22 mouse cellular contexts compared by ENCODE assay signal in genomic region chr9:103239471-103239870, GRCm38 (mm10). TPM values are rescaled to one million over a fixed set of nuclear protein-coding genes. Genes with fewer than 3 reads are reported as not detected.
DNase-seq lines count a peak whose midpoint lies in the region; ATAC-seq and TF ChIP-seq lines count a peak whose summit lies in the region.
"Had no signal": no experiment of that assay in that cellular context is flagged by ENCODE, and none has a peak within 500 bp of the region (broad histone marks: within the 10 kb centered on the region; RNA-seq: fewer than 3 reads in every experiment).

No protein-coding gene starts in this region.

- TF ChIP-seq POLR2A in liver, adult 2 months (IDR thresholded peaks at IDR 0.05; ENCODE audit: extremely low read depth, insufficient read depth, low read length), result no peak

- no peak overlapping the region for H3K4me2 ChIP-seq in liver, embryonic 11.5 days
- no peak overlapping the region for H3K4me2 ChIP-seq in liver, postnatal 0 days (ENCODE audit: low read depth, low read length)

- no peaks in the 10 kb centered on the region for H3K9me3 ChIP-seq in liver, embryonic 11.5 days (ENCODE audit: control insufficient read depth, low read length)
- H3K9me3 ChIP-seq in liver, postnatal 0 days (ENCODE audit: low read length), result no peaks in the 10 kb centered on the region
- H3K9me3 ChIP-seq: G1E had no signal

- H3K9ac ChIP-seq in liver, adult 2 months (ENCODE audit: low read depth, low read length), result no peak overlapping the region
- H3K9ac ChIP-seq in liver, embryonic 11.5 days (ENCODE audit: low read depth, low read length), result no peak overlapping the region
- H3K9ac ChIP-seq in liver, postnatal 0 days (replicated peaks), result no peak overlapping the region

- WGBS in liver, adult 2 months, result 33% methylated on average over 6 of the region's 6 CpGs
- WGBS in liver, embryonic 11.5 days, result 84% methylated on average over 6 of the region's 6 CpGs
- WGBS in liver, postnatal 0 days (ENCODE audit: insufficient replicate concordance), result 81% methylated on average over 6 of the region's 6 CpGs

- no peaks in the 10 kb centered on the region; the same call in 1 of the 2 replicates for H3K79me2 ChIP-seq in liver, adult 2 months (ENCODE audit: control insufficient read depth, insufficient read depth, low read length)

- peak overlapping the region; percentile 48; the same call in 1 of the 2 replicates for H3K27ac ChIP-seq in liver, adult 2 months (replicated peaks; ENCODE audit: insufficient read depth, low read depth, low read length)
- no peak overlapping the region for H3K27ac ChIP-seq in liver, embryonic 11.5 days (ENCODE audit: low read depth, low read length)
- H3K27ac ChIP-seq in liver, postnatal 0 days (ENCODE audit: low read depth), result peak overlapping the region; percentile 34

- H3K4me3 ChIP-seq in liver, adult 2 months (ENCODE audit: insufficient read depth, low read depth, low read length), result no peak overlapping the region
- no peak overlapping the region for H3K4me3 ChIP-seq in liver, embryonic 11.5 days (ENCODE audit: low read depth, low read length)
- no peak overlapping the region for H3K4me3 ChIP-seq in liver, postnatal 0 days (ENCODE audit: low read depth, low read length)

- H3K27me3 ChIP-seq in liver, adult 2 months (ENCODE audit: control insufficient read depth, insufficient read depth, low read length), result no peaks in the 10 kb centered on the region
- no peaks in the 10 kb centered on the region for H3K27me3 ChIP-seq in liver, embryonic 11.5 days (replicated peaks; ENCODE audit: control insufficient read depth, insufficient read depth, low read length)
- no peaks in the 10 kb centered on the region for H3K27me3 ChIP-seq in liver, postnatal 0 days (ENCODE audit: insufficient read depth, low read length)

- ATAC-seq in liver, embryonic 11.5 days (replicated peaks; ENCODE audit: low FRiP score), result no peak
- ATAC-seq in liver, postnatal 0 days, result peak; percentile 16; the same call in 1 of the 2 replicates
- ATAC-seq: activated CD4-positive, CD25-positive, alpha-beta regulatory T cell, adult 4 months; CD4-positive, CD25-positive, alpha-beta regulatory T cell, adult 4 months; Patski had no signal

- peak; percentile 92 for DNase-seq in liver, adult 2 months (ENCODE audit: extremely low read depth, low read depth, low spot score)
- no peak for DNase-seq in liver, embryonic 11.5 days (ENCODE audit: low spot score)
- DNase-seq in liver, postnatal 0 days, result no peak
- no peak for DNase-seq in liver
- DNase-seq: adrenal gland, adult 2 months; adrenal gland, adult 8-10 months; adrenal gland, postnatal 10 days; adrenal gland, postnatal 14 days; adrenal gland, postnatal 25 days; adrenal gland, postnatal 36 days; B cell, adult 2 months; cerebellum, adult 11 months; cerebellum, adult 11-12 months; cerebellum, adult 18-20 months had no signal

- TF ChIP-seq CTCF in liver, adult 2 months (IDR thresholded peaks at IDR 0.05; ENCODE audit: low read depth, low read length), result no peak
- no peak for TF ChIP-seq CTCF in liver, postnatal 0 days (IDR thresholded peaks at IDR 0.05; ENCODE audit: low read depth)

- H3K36me3 ChIP-seq in liver, adult 2 months (ENCODE audit: control insufficient read depth, insufficient read depth, low read length), result no peaks in the 10 kb centered on the region
- H3K36me3 ChIP-seq in liver, embryonic 11.5 days (ENCODE audit: control insufficient read depth, insufficient read depth, low read length), result no peaks in the 10 kb centered on the region
- no peaks in the 10 kb centered on the region for H3K36me3 ChIP-seq in liver, postnatal 0 days (replicated peaks; ENCODE audit: insufficient read depth, low read length)
- H3K36me3 ChIP-seq: G1E had no signal

- no peak for TF ChIP-seq EP300 in liver, postnatal 0 days (IDR thresholded peaks at IDR 0.05; ENCODE audit: low read depth)

- H3K4me1 ChIP-seq in liver, adult 2 months (ENCODE audit: control insufficient read depth, insufficient read depth, low read length), result peaks cover 37% of the 10 kb centered on the region
- no peaks in the 10 kb centered on the region for H3K4me1 ChIP-seq in liver, embryonic 11.5 days (replicated peaks; ENCODE audit: control insufficient read depth, insufficient read depth, low read length)
- H3K4me1 ChIP-seq in liver, postnatal 0 days (ENCODE audit: insufficient read depth), result peaks cover 23% of the 10 kb centered on the region

RNA-seq across cellular contexts. Expression of gene Trf, which starts 9.2 kb away (rescaled TPM):
- total RNA-seq in liver, adult 2 months (2014; rRNA removed), result 18,586 and 23,528 TPM in 2 replicates
- 26,375 and 34,444 TPM in 2 replicates for polyA plus RNA-seq in liver, adult 2 months (2012; rRNA removed)
- polyA plus RNA-seq in liver, embryonic 11.5 days (2014; fragmentation: Nextera tagmentation; extraction: Ambion mirVana), result 2,446 and 2,726 TPM in 2 replicates
- 28,598 and 33,336 TPM in 2 replicates for polyA plus RNA-seq in liver, postnatal 0 days (2015; fragmentation: Nextera tagmentation; extraction: Ambion mirVana)
- total RNA-seq: CH12.LX, MEL had no signal
- polyA plus RNA-seq: C2C12, Patski had no signal

RNA-seq across cellular contexts. Expression of gene Gm20425, which starts 9.4 kb away (rescaled TPM):
- 0.94 and 1.1 TPM in 2 replicates for total RNA-seq in liver, adult 2 months (2014; rRNA removed)
- 0.37 and 0.43 TPM in 2 replicates for polyA plus RNA-seq in liver, adult 2 months (2012; rRNA removed)
- not detected in 2 replicates for polyA plus RNA-seq in liver, embryonic 11.5 days (2014; fragmentation: Nextera tagmentation; extraction: Ambion mirVana)
- polyA plus RNA-seq in liver, postnatal 0 days (2015; fragmentation: Nextera tagmentation; extraction: Ambion mirVana), result 5.1 and 6.1 TPM in 2 replicates
- total RNA-seq: CH12.LX, G1E, MEL had no signal
- polyA plus RNA-seq: adrenal gland, adult 2 months; brain, embryonic 14.5 days; C2C12; G1E; Patski had no signal

RNA-seq across cellular contexts. Expression of gene Srprb, which starts 37.5 kb away (rescaled TPM):
- 8.5 and 10.7 TPM in 2 replicates for total RNA-seq in liver, adult 2 months (2014; rRNA removed)
- polyA plus RNA-seq in liver, adult 2 months (2012; rRNA removed), result 16.8 and 22.8 TPM in 2 replicates
- polyA plus RNA-seq in liver, embryonic 11.5 days (2014; fragmentation: Nextera tagmentation; extraction: Ambion mirVana), result 49.7 and 50.4 TPM in 2 replicates
- polyA plus RNA-seq in liver, postnatal 0 days (2015; fragmentation: Nextera tagmentation; extraction: Ambion mirVana), result 10.1 and 10.8 TPM in 2 replicates
